Mouse (Mus musculus): ENCODE results near the gene Ly6g5b. TPM values are rescaled to one million over a fixed set of nuclear protein-coding genes. Genes with fewer than 3 reads are reported as not detected.

Ly6g5b gene
- total RNA-seq, 1 experiment: 1.5 TPM

DNA sequence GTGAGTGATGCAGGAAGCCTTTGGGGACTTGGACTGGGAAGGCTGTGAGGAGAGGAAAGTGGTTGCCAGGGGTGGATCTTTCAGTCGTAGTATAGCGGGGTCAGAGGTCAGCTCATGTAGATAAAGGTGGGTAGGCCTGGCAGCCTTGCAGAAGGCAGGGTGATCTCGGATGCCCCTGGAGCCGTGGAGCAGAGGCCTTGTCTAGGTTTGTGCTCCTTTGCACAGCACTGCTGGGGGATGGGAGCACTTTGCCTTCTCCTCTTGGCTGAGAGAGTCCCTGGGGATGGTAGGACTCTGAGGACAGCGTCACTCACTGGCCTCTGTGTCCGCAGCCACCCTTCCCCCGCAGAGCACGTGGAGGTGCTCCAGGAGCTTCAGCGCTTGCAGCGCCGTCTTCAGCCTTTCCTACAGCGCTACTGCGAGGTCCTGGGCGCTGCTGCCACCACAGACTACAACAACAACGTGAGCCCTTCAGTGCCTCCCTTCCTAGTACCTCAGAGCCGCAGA lies 25.3 kb upstream of the Ly6g5b start:
- Histone ChIP-seq H3K9ac (ENCODE audit: insufficient read depth, low read depth, low read length, poor library complexity, severe bottlenecking) (peak overlapping the region; percentile 43; the same call in 1 of the 2 replicates), H3K36me3 (ENCODE audit: control insufficient read depth, insufficient read depth, low read length, poor library complexity, severe bottlenecking) (peaks cover 66% of the 10 kb centered on the region), H3K4me1 (ENCODE audit: control insufficient read depth in 2 of 2, insufficient read depth in 2 of 2, low read length in 2 of 2, poor library complexity in 1 of 2) (peaks cover 0 to 13% of the 10 kb centered on the region in 2 experiments; a peak in 2 of 4 replicates), H3K9me3 (ENCODE audit: control insufficient read depth, insufficient read depth, low read depth, low read length) (no peaks in the 10 kb centered on the region), H3K27ac (ENCODE audit: insufficient read depth, low read depth, low read length, poor library complexity, severe bottlenecking) (no peak overlapping the region), H3K4me3 (ENCODE audit: insufficient read depth in 1 of 2, low read depth in 1 of 2, low read length in 2 of 2, poor library complexity in 1 of 2, severe bottlenecking in 1 of 2) (no peak overlapping the region)
- DNase-seq (ENCODE audit: low read depth, low spot score): no peak
- in situ Hi-C loops (cut with MboI; ENCODE audit: low sequenced_read_pairs in 2 of 2, unreplicated experiment in 2 of 2): no loop called here
- no peak for TF ChIP-seq ZC3H11A (IDR thresholded peaks at IDR 0.05; ENCODE audit: borderline replicate concordance, low read depth, low read length)
- no peak for TF ChIP-seq ZNF384 (IDR thresholded peaks at IDR 0.05; ENCODE audit: low read depth, low read length)
- TF ChIP-seq CHD2 (IDR thresholded peaks at IDR 0.05; ENCODE audit: low read depth, low read length): no peak
- TF ChIP-seq HCFC1 (IDR thresholded peaks at IDR 0.05; ENCODE audit: borderline replicate concordance, insufficient read depth, low read length): no peak
- no peak for TF ChIP-seq MAFK (IDR thresholded peaks at IDR 0.05; ENCODE audit: insufficient read depth, low read depth, low read length)

DNA sequence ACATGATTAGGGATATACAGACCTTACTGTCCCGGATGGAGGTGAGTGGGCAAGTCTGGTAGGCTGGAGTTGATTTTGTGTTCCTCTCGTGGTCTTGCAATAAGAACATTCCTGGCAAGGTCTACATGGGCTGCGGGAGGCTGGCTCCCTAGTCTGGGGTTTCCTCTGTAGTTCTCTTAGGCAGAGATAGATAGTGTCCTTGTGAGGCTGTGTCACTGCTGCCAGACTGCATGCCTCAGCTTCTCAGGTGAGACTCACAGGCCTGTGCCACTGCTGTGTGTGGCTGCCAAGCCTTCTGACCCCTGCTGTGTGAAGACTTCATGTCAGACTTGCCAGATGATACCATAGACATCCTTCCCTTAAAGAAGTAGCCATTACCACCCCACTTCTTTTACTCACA lies 24.0 kb upstream of the Ly6g5b start:
- no peak for TF ChIP-seq MAFK (IDR thresholded peaks at IDR 0.05; ENCODE audit: insufficient read depth, low read depth, low read length)
- no peak for TF ChIP-seq HCFC1 (IDR thresholded peaks at IDR 0.05; ENCODE audit: borderline replicate concordance, insufficient read depth, low read length)
- no peak for TF ChIP-seq ZNF384 (IDR thresholded peaks at IDR 0.05; ENCODE audit: low read depth, low read length)
- TF ChIP-seq CHD2 (IDR thresholded peaks at IDR 0.05; ENCODE audit: low read depth, low read length): no peak
- TF ChIP-seq ZC3H11A (IDR thresholded peaks at IDR 0.05; ENCODE audit: borderline replicate concordance, low read depth, low read length): no peak
- H3K36me3 ChIP-seq (ENCODE audit: control insufficient read depth, insufficient read depth, low read length, poor library complexity, severe bottlenecking): peaks cover 53% of the 10 kb centered on the region
- in situ Hi-C loops (cut with MboI; ENCODE audit: low sequenced_read_pairs in 2 of 2, unreplicated experiment in 2 of 2): no loop called here
- no peak overlapping the region for H3K4me3 ChIP-seq (ENCODE audit: insufficient read depth in 1 of 2, low read depth in 1 of 2, low read length in 2 of 2, poor library complexity in 1 of 2, severe bottlenecking in 1 of 2)
- no peak for DNase-seq (ENCODE audit: low read depth, low spot score)
- no peaks in the 10 kb centered on the region for H3K9me3 ChIP-seq (ENCODE audit: control insufficient read depth, insufficient read depth, low read depth, low read length)
- no peak overlapping the region for H3K27ac ChIP-seq (ENCODE audit: insufficient read depth, low read depth, low read length, poor library complexity, severe bottlenecking)
- H3K9ac ChIP-seq (ENCODE audit: insufficient read depth, low read depth, low read length, poor library complexity, severe bottlenecking): peak overlapping the region; percentile 25; the same call in 1 of the 2 replicates
- H3K4me1 ChIP-seq (ENCODE audit: control insufficient read depth in 2 of 2, insufficient read depth in 2 of 2, low read length in 2 of 2, poor library complexity in 1 of 2): peaks cover 0 to 13% of the 10 kb centered on the region in 2 experiments; a peak in 2 of 4 replicates

DNA sequence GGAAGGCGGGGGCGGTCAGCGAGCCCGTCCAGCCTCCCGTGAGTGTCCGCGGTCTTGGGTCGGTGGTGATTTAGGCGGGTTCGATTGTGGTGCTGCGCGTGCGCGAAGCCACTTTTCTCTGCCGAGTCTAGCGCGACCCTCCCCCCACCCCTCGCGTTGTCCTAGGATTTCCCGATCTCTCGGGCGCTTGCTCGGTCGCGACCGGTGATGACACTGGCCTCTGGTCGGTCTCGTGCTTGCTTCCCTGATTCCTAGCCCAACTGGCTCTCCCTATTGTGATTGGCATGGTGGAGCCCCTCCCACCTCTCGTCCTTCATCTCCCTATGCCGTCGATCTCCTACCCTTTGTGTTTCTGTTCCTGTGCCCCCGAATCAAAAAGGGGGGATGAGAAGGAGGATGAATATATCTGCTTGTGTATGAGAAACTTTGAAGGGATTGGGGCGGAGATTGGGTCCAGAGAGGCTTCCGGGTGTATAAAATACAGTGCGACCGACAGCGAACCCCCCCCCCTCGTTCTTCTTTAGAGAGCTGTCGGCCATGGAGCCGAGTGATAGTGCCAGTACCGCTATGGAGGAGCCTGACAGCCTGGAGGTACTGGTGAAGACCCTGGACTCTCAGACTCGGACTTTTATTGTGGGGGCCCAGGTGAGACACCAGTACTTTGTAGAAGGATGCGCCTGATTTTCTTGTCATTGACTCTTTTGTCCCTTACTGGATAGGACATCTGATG lies 20.5 kb upstream of the Ly6g5b start:
- Histone ChIP-seq H3K4me1 (ENCODE audit: control insufficient read depth in 2 of 2, insufficient read depth in 2 of 2, low read length in 2 of 2, poor library complexity in 1 of 2) (peaks cover 0 to 12% of the 10 kb centered on the region in 2 experiments; a peak in 2 of 4 replicates), H3K27ac (ENCODE audit: insufficient read depth, low read depth, low read length, poor library complexity, severe bottlenecking) (peak overlapping the region; percentile 94), H3K9me3 (ENCODE audit: control insufficient read depth, insufficient read depth, low read depth, low read length) (no peaks in the 10 kb centered on the region), H3K9ac (ENCODE audit: insufficient read depth, low read depth, low read length, poor library complexity, severe bottlenecking) (peak overlapping the region; percentile 98), H3K36me3 (ENCODE audit: control insufficient read depth, insufficient read depth, low read length, poor library complexity, severe bottlenecking) (peaks cover 23% of the 10 kb centered on the region), H3K4me3 (ENCODE audit: insufficient read depth in 1 of 2, low read depth in 1 of 2, low read length in 2 of 2, poor library complexity in 1 of 2, severe bottlenecking in 1 of 2) (peak overlapping the region; percentile 68 to 95)
- DNase-seq (ENCODE audit: low read depth, low spot score): peak; percentile 60
- in situ Hi-C loops (cut with MboI; ENCODE audit: low sequenced_read_pairs in 2 of 2, unreplicated experiment in 2 of 2): no loop called here
- TF ChIP-seq CHD2 (IDR thresholded peaks at IDR 0.05; ENCODE audit: low read depth, low read length) (peak; percentile 40; the same call in 1 of the 2 replicates), HCFC1 (IDR thresholded peaks at IDR 0.05; ENCODE audit: borderline replicate concordance, insufficient read depth, low read length) (no peak)

DNA sequence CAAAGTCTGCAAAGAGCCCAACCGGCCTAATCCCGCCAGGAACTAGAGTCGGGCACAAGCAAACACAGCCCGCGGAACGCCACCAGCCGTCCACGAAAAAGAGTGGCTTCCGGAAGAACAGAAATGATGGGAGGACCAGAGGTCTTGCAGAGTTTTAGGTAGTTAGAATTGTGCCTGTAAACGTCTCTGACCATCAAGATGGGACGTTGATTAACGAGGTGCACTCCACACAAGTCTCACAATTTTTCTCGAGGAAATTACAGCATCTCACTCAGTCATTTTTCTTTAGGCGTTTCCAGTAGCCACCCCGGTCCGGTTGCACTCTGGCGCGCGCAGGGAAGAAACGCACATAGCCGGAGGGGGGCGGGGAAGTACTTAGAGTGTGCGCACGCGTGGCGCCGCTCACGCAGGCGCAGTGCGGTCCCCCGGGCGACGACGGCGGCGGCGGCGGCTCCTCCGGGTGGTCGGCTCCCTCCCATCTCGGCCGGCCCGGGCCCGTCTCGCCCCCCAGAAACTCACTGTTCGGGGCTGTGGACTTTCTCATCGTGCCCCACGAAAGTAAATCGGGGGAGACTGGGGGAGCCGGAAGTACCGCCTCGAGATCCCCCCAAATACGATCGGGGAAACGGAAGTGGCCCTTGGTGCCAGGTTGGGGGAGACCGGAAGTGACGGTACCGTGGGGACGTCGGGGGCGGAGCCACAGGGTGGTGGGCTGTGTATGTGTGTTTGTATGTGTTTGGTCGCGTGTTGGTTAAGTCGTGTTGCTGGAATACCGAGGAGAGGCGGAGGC lies 19.8 kb upstream of the Ly6g5b start, which contains the start of gene Bag6:
Gene Bag6 (plus strand): TSS at position 378 of the 790 bp plus-strand sequence.
- Histone ChIP-seq H3K4me1 (ENCODE audit: control insufficient read depth in 2 of 2, insufficient read depth in 2 of 2, low read length in 2 of 2, poor library complexity in 1 of 2) (peaks cover 0 to 9% of the 10 kb centered on the region in 2 experiments; a peak in 2 of 4 replicates), H3K27ac (ENCODE audit: insufficient read depth, low read depth, low read length, poor library complexity, severe bottlenecking) (peak within 1 kb of the TSS; percentile 94), H3K9me3 (ENCODE audit: control insufficient read depth, insufficient read depth, low read depth, low read length) (no peaks in the 10 kb centered on the region), H3K9ac (ENCODE audit: insufficient read depth, low read depth, low read length, poor library complexity, severe bottlenecking) (peak within 1 kb of the TSS; percentile 98), H3K4me3 (ENCODE audit: insufficient read depth in 1 of 2, low read depth in 1 of 2, low read length in 2 of 2, poor library complexity in 1 of 2, severe bottlenecking in 1 of 2) (peak within 1 kb of the TSS; percentile 68 to 95), H3K36me3 (ENCODE audit: control insufficient read depth, insufficient read depth, low read length, poor library complexity, severe bottlenecking) (peaks cover 16% of the 10 kb centered on the region)
- DNase-seq (ENCODE audit: low read depth, low spot score): peak; percentile 89
- TF ChIP-seq HCFC1 (IDR thresholded peaks at IDR 0.05; ENCODE audit: borderline replicate concordance, insufficient read depth, low read length) (peak; percentile 83), MAFK (IDR thresholded peaks at IDR 0.05; ENCODE audit: insufficient read depth, low read depth, low read length) (no peak)
- in situ Hi-C loops (cut with MboI; ENCODE audit: low sequenced_read_pairs in 2 of 2, unreplicated experiment in 2 of 2): no loop called here

All from ES-E14 (cell line).